Mouse (Mus musculus) MEL (cell line): ENCODE results near the gene Atp5h.

Source experiments
- CTCF ChIP-seq, 3 experiments: IDR thresholded peaks in 2 of 3; conservative IDR thresholded peaks in 1 of 3; 2 replicates each; pipeline ENCODE4 v1.5.1; 2011 to 2012; ENCODE audit warnings: low read length in 3 of 3, low read depth in 2 of 3, mild to moderate bottlenecking in 2 of 3, improper control_type of control experiment in 1 of 3, inconsistent platforms in 1 of 3, mixed read lengths in 1 of 3, moderate library complexity in 1 of 3; ENCODE audit not compliant: control insufficient read depth in 1 of 3, insufficient read depth in 1 of 3, poor library complexity in 1 of 3, severe bottlenecking in 1 of 3
- ELF1 ChIP-seq: IDR thresholded peaks from 2 replicates; pipeline ENCODE4 v1.6.1; 2014; ENCODE audit warnings: low read depth, mild to moderate bottlenecking, inconsistent platforms, low read length, improper control_type of control experiment, moderate library complexity
- EP300 ChIP-seq, 2 experiments: IDR thresholded peaks; 2 replicates each; pipeline ENCODE4 v1.6.1; 2011; ENCODE audit warnings: improper control_type of control experiment in 2 of 2, low read length in 2 of 2, low read depth in 1 of 2, mild to moderate bottlenecking in 1 of 2
- GABPA ChIP-seq: IDR thresholded peaks from 2 replicates; pipeline ENCODE4 v1.6.1; 2012; ENCODE audit warnings: low read depth, mild to moderate bottlenecking, inconsistent platforms, low read length, improper control_type of control experiment, moderate library complexity
- POLR2A ChIP-seq, 2 experiments: IDR thresholded peaks; 2 replicates each; pipeline ENCODE4 v1.6.1; 2011 to 2012; ENCODE audit warnings: low read length in 2 of 2, mild to moderate bottlenecking in 2 of 2, control low read depth in 1 of 2, improper control_type of control experiment in 1 of 2, low read depth in 1 of 2, moderate library complexity in 1 of 2; ENCODE audit not compliant: control insufficient read depth in 1 of 2, insufficient read depth in 1 of 2, poor library complexity in 1 of 2
- TAL1 ChIP-seq: IDR thresholded peaks from 2 replicates; pipeline ENCODE4 v1.6.1; 2012; ENCODE audit warnings: mild to moderate bottlenecking, inconsistent platforms, low read length, moderate library complexity, mixed read lengths
- UBTF ChIP-seq: IDR thresholded peaks from 2 replicates; pipeline ENCODE4 v1.6.1; 2012; ENCODE audit warnings: low read depth, mild to moderate bottlenecking, inconsistent platforms, low read length, improper control_type of control experiment, moderate library complexity, borderline replicate concordance; ENCODE audit not compliant: insufficient read depth

DNA sequence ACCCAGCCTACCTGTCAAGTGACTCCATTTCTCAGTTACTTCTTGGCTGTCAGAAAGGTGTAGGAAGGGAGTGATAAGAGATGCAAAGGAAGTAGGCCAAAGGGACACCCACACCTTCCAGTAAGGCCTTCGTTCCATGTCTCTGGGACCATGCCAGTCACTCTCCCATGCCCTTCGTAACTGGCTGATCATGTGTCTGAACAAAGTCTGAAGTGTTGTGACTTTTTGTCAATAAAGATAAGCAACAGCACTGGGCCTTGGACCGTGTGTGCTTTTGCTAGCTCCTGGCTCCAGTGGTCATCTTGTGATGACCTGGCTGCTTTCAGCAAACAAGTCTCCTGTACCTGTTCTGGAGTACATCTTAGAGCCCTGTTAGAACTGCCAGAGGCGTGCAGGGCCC, 13.1 kb upstream of the Atp5h start:
- TF ChIP-seq TAL1 (no peak), CTCF (IDR thresholded peaks at IDR 0.05 in 2 of 3, conservative IDR thresholded peaks at IDR 0.05 in 1 of 3; ENCODE audit: control insufficient read depth in 1 of 3, insufficient read depth in 1 of 3, low read depth in 2 of 3, low read length in 3 of 3, poor library complexity in 1 of 3, severe bottlenecking in 1 of 3) (no peak), GABPA (no peak), EP300 (IDR thresholded peaks at IDR 0.05; ENCODE audit: low read depth in 1 of 2, low read length in 2 of 2) (no peak), POLR2A (IDR thresholded peaks at IDR 0.05; ENCODE audit: control insufficient read depth in 1 of 2, insufficient read depth in 1 of 2, low read depth in 1 of 2, low read length in 2 of 2, poor library complexity in 1 of 2) (no peak), ELF1 (no peak), UBTF (no peak)
